Mouse (Mus musculus) hindbrain, embryonic 16.5 days (tissue): ENCODE measurements at regions not wholly inside any gene's neighbourhood (a gene's known extent, or its start where the extent isn't known, plus 50 kb on each side); places are given as distances from the start of the nearest gene placed in this dataset.
A peak's percentile ranks its signal among the peaks of the same experiment; 100 is the strongest.

Source experiments
- ATAC-seq: fragments of 200-750 bp; cut with Nextera tagmentation; 2 replicates; pipeline ENCODE4 v1.8.0; 2017; ENCODE audit warnings: moderate TSS enrichment, moderate library complexity
- H3K27ac ChIP-seq: fragments of 300-500 bp; sonication (generic); 2 replicates; pipeline ENCODE4 v1.5.1; 2014; ENCODE audit warnings: low read depth, mild to moderate bottlenecking, control low read depth, low read length, moderate library complexity
- H3K27me3 ChIP-seq: fragments of 300-500 bp; sonication (generic); replicated peaks from 2 replicates; pipeline ENCODE4 v1.6.1; 2014; ENCODE audit warnings: low read length; ENCODE audit not compliant: control insufficient read depth, insufficient read depth
- H3K36me3 ChIP-seq: fragments of 300-500 bp; sonication (generic); 2 replicates; pipeline ENCODE4 v1.6.1; 2014; ENCODE audit warnings: mild to moderate bottlenecking, low read length, moderate library complexity, mixed read lengths; ENCODE audit not compliant: control insufficient read depth, insufficient read depth
- H3K4me1 ChIP-seq: fragments of 300-500 bp; sonication (generic); 2 replicates; pipeline ENCODE4 v1.6.1; 2014; ENCODE audit warnings: low read depth, low read length; ENCODE audit not compliant: control insufficient read depth, insufficient read depth
- H3K4me2 ChIP-seq: fragments of 300-500 bp; sonication (generic); 2 replicates; pipeline ENCODE4 v1.6.1; 2014; ENCODE audit warnings: mild to moderate bottlenecking, low read length, control low read depth, moderate library complexity
- H3K4me3 ChIP-seq: fragments of 300-500 bp; sonication (generic); 2 replicates; pipeline ENCODE4 v1.5.1; 2014; ENCODE audit warnings: mild to moderate bottlenecking, low read length, control low read depth, moderate library complexity
- H3K9ac ChIP-seq: fragments of 300-500 bp; sonication (generic); 2 replicates; pipeline ENCODE4 v1.6.1; 2014; ENCODE audit warnings: low read depth, mild to moderate bottlenecking, control low read depth, low read length, moderate library complexity
- H3K9me3 ChIP-seq: fragments of 300-500 bp; sonication (generic); 2 replicates; pipeline ENCODE4 v1.6.1; 2014; ENCODE audit warnings: mild to moderate bottlenecking, low read length, moderate library complexity; ENCODE audit not compliant: control insufficient read depth
- WGBS: fragments of 180-500 bp; shearing (Covaris S2); extraction: QIAGEN DNeasy Blood & Tissue Kit; methylation state at CpG from one replicate; pipeline ENCODE4 v1.1.7; 2014; 5-methylcytosine and 5-hydroxymethylcytosine counted together

DNA sequence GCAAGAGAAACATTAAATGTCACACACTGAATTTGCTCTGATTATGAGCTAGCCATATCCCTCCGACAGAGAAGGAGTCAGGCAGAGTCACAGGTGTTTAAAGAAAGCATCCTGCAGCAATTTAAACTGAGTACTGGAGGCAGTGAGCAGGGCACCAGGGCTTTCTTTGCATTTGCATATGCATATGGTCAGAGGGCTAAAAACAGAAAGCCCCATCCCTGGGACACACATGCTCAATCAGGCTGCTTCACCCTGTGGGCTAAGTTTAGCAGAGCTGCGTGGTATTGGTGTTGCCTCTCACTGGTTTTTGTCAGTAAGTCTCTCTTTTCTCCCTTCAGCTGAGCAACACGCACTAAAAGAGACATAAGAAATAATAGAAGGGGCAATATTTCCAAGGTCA is 289.9 kb upstream of the Rps6ka3 start:
- H3K4me3 ChIP-seq: no peak overlapping the region
- H3K4me2 ChIP-seq: no peak overlapping the region
- no peaks in the 10 kb centered on the region for H3K36me3 ChIP-seq
- H3K9me3 ChIP-seq: no peaks in the 10 kb centered on the region
- WGBS: 46% methylated on average over 3 of the region's 3 CpGs
- no peak overlapping the region for H3K27ac ChIP-seq
- no peaks in the 10 kb centered on the region; the same call in 1 of the 2 replicates for H3K4me1 ChIP-seq
- H3K9ac ChIP-seq: no peak overlapping the region
- no peaks in the 10 kb centered on the region for H3K27me3 ChIP-seq
- no peak for ATAC-seq

- WGBS: 49% methylated on average over 5 of the region's 5 CpGs
- Histone ChIP-seq H3K9me3 (no peaks in the 10 kb centered on the region), H3K4me1 (no peaks in the 10 kb centered on the region; the same call in 1 of the 2 replicates), H3K9ac (no peak overlapping the region; the same call in 1 of the 2 replicates), H3K27me3 (no peaks in the 10 kb centered on the region), H3K4me2 (peak overlapping the region; percentile 46), H3K36me3 (no peaks in the 10 kb centered on the region), H3K27ac (no peak overlapping the region), H3K4me3 (no peak overlapping the region)
- no peak for ATAC-seq
These were observed 288.7 kb upstream of the Rps6ka3 start for GRCm38 (mm10) chrX:158921424-158921823.

DNA sequence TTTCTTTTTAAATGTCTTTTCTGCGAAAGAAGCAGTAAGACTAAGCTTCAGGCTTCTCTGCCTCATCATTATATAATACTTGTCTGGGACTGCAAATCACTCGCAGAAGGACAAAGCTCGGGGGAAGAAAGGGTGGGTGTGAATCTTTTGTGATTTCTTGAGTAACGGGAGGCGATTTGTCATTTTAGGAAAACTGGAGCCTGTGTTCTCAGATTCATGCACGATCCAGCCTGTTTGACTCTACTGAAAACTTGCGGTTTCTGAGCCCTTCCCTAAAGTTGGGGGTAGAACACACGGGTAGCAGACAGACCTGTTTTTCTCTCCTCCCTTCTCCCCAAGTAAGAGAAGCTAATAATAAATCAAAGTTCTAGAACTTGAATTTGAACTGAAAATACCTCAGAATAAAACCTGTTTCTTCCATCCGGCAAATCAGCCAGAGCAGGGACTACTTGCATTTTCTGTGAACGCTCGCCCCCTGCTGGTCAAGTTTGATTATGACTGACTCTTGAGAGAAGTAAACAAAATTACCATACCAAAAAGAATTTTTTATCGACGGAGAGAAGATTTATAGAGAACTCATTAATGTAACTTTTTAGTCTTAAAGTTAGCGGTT is 288.2 kb upstream of the Rps6ka3 start:
- no peaks in the 10 kb centered on the region for H3K27me3 ChIP-seq
- H3K9ac ChIP-seq: no peak overlapping the region; the same call in 1 of the 2 replicates
- H3K4me3 ChIP-seq: no peak overlapping the region
- H3K9me3 ChIP-seq: no peaks in the 10 kb centered on the region
- H3K36me3 ChIP-seq: no peaks in the 10 kb centered on the region
- peak overlapping the region; percentile 46 for H3K4me2 ChIP-seq
- no peak overlapping the region for H3K27ac ChIP-seq
- ATAC-seq: no peak
- WGBS: 19% methylated on average over 14 of the region's 14 CpGs
- no peaks in the 10 kb centered on the region; the same call in 1 of the 2 replicates for H3K4me1 ChIP-seq

- 21% methylated on average over 14 of the region's 14 CpGs for WGBS
These were observed 287.0 kb upstream of the Rps6ka3 start for GRCm38 (mm10) chrX:158923081-158923561.

GRCm38 (mm10) chrX:158923657-158924489 is 286.2 kb upstream of the Rps6ka3 start:
- Histone ChIP-seq H3K27ac (0 out of 2 replicates have a peak overlapping the region, but pooled peaks have one; percentile 23), H3K27me3 (no peaks in the 10 kb centered on the region), H3K4me3 (peak overlapping the region; percentile 30), H3K36me3 (no peaks in the 10 kb centered on the region), H3K4me2 (peak overlapping the region; percentile 56), H3K9me3 (no peaks in the 10 kb centered on the region), H3K9ac (peak overlapping the region; percentile 52), H3K4me1 (no peaks in the 10 kb centered on the region; the same call in 1 of the 2 replicates)
- 31% methylated on average over 17 of the region's 17 CpGs for WGBS
- ATAC-seq: peak; percentile 66

More at GRCm38 (mm10) chrX:158923081-158923561, 287.0 kb upstream of the Rps6ka3 start:
- no peaks in the 10 kb centered on the region for H3K36me3 ChIP-seq
- H3K9ac ChIP-seq: peak overlapping the region; percentile 51; the same call in 1 of the 2 replicates
- H3K9me3 ChIP-seq: no peaks in the 10 kb centered on the region
- H3K4me1 ChIP-seq: no peaks in the 10 kb centered on the region; the same call in 1 of the 2 replicates
- peak overlapping the region; percentile 30 for H3K4me3 ChIP-seq
- H3K27ac ChIP-seq: no peak overlapping the region
- peak; percentile 53 for ATAC-seq
- peak overlapping the region; percentile 56 for H3K4me2 ChIP-seq
- no peaks in the 10 kb centered on the region for H3K27me3 ChIP-seq

DNA sequence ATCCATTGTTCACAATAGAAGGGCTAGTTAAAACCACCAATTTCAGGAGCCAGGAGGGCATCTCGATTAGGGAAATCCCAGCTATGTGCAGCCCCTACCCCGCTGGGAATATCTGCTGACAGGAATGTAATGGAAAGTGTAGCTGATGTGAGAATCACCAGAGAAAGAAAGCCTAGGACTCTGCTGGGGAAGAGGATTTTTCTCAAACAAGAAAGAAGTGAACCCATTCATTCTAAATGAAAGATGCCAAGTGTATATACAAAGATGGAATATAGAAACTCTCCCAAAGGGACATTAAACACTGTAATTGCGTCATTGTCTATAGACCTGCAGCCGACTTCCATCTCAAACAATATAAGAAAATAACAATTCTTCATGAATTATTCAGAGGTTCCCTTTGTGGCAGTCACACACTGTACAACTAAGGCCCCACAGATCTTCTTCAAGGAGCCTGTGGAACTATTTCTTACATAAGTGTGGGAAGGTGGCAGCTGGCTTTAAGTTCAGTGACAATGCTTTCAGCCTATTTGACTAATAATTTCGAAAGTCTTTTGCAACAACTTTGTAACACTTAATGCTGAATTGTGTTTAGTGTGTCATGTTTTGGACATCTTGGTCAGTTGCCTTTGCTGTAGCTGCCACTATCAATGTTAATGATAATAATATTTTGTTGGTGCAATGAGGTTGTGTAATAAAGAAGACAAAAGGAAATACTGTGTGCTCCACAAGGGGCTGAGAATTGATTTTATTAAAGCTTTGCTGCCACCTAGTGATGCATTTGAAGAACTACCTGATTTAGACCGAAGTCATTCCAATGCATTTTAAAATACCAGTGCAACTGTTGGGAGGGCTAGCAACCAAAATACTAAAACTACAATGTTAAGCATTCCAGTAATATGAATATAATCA is 285.4 kb upstream of the Rps6ka3 start:
- peak overlapping the region; percentile 52 for H3K9ac ChIP-seq
- peak; percentile 62 for ATAC-seq

DNA sequence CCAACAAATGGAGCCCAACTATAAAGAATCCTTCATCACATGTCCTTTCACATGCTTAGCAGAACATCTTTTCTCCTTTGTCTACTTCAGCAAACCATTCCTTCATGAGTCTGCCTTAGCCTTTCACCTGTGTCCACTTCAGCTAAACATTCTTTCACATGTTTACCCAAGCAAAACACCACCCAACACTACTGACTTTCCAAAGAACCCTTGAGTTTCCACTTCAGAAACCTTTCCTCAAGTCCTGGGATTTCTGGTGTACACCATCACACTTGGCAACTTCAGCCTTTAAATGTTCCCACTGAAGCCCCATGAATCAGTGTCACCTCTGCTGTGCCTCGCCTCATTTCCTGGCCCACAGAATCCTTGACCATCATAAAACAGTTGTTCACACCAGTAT is 278.2 kb upstream of the Rps6ka3 start:
- WGBS: 77% methylated on average over 1 of the region's 1 CpGs
- H3K27ac ChIP-seq: no peak overlapping the region
- H3K4me3 ChIP-seq: no peak overlapping the region
- no peak overlapping the region for H3K4me2 ChIP-seq
- no peaks in the 10 kb centered on the region for H3K27me3 ChIP-seq
- no peaks in the 10 kb centered on the region for H3K9me3 ChIP-seq
- ATAC-seq: no peak
- no peaks in the 10 kb centered on the region for H3K4me1 ChIP-seq
- H3K9ac ChIP-seq: no peak overlapping the region
- H3K36me3 ChIP-seq: no peaks in the 10 kb centered on the region

More for the DNA sequence above, 285.4 kb upstream of the Rps6ka3 start:
- Histone ChIP-seq H3K9me3 (no peaks in the 10 kb centered on the region), H3K27me3 (no peaks in the 10 kb centered on the region), H3K4me3 (peak overlapping the region; percentile 30; the same call in 1 of the 2 replicates), H3K4me1 (no peaks in the 10 kb centered on the region; the same call in 1 of the 2 replicates), H3K27ac (0 out of 2 replicates have a peak overlapping the region, but pooled peaks have one; percentile 23), H3K36me3 (no peaks in the 10 kb centered on the region), H3K4me2 (peak overlapping the region; percentile 56)
- 24% methylated on average over 6 of the region's 6 CpGs for WGBS

DNA sequence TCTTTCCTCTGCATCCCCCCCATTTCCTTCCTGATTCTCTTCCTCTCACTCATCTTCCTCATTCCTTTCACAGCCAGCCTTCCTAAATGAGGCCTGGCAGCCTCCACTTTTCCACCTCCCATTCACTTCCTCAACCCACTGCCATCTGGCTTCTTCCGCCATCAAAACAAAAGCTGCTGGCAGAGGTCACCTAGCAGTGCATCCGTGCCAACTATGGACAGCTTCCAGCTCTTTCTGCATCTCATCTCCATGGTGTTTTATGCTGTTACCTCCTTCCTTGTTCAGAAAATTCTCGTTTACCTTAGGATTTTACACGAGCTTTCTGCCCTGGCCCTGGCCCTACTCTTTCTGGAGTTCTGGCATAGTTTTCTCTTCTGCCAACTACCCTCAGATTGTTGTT is 262.9 kb upstream of the Rps6ka3 start:
- H3K9ac ChIP-seq: no peak overlapping the region
- no peaks in the 10 kb centered on the region for H3K36me3 ChIP-seq
- no peak overlapping the region for H3K27ac ChIP-seq
- no peak overlapping the region for H3K4me2 ChIP-seq
- no peaks in the 10 kb centered on the region for H3K9me3 ChIP-seq
- H3K27me3 ChIP-seq: no peaks in the 10 kb centered on the region
- ATAC-seq: no peak
- no peak overlapping the region for H3K4me3 ChIP-seq
- WGBS: 52% methylated on average over 4 of the region's 4 CpGs
- no peaks in the 10 kb centered on the region for H3K4me1 ChIP-seq
